Mouse (Mus musculus) liver, embryonic 14.5 days (tissue): Measurements from ENCODE around the gene Plcb2. TPM values are rescaled to one million over a fixed set of nuclear protein-coding genes. Genes with fewer than 3 reads are reported as not detected.

Experiments
- ATAC-seq: fragments of 200-750 bp; cut with Nextera tagmentation; 2 replicates; pipeline ENCODE4 v1.8.0; 2017; ENCODE audit warnings: moderate number of reproducible peaks, mild to moderate bottlenecking, moderate library complexity; ENCODE audit not compliant: insufficient read depth
- DNase-seq, 3 experiments: peaks; one replicate each; pipeline ENCODE4 v3.0.0-alpha.2; 2012 to 2013; ENCODE audit warnings: low read depth in 3 of 3, low spot score in 3 of 3
- H3K27ac ChIP-seq: fragments of 300-500 bp; sonication (generic); 2 replicates; pipeline ENCODE4 v1.5.1; 2014; ENCODE audit warnings: moderate library complexity, mild to moderate bottlenecking, control low read depth, inconsistent platforms
- H3K27me3 ChIP-seq: fragments of 300-500 bp; sonication (generic); 2 replicates; pipeline ENCODE4 v1.6.1; 2014; ENCODE audit warnings: mild to moderate bottlenecking, low read length, moderate library complexity; ENCODE audit not compliant: control insufficient read depth, insufficient read depth
- H3K36me3 ChIP-seq: fragments of 300-500 bp; sonication (generic); replicated peaks from 2 replicates; pipeline ENCODE4 v1.6.1; 2014; ENCODE audit warnings: low read depth; ENCODE audit not compliant: control insufficient read depth, insufficient read depth
- H3K4me1 ChIP-seq, 2 experiments: fragments of 200-500 bp in 1 of 2; fragments of 300-500 bp in 1 of 2; sonication (generic) in 1 of 2; replicated peaks; 2 replicates each; pipeline ENCODE4 v1.6.1; 2012 to 2014; ENCODE audit warnings: antibody characterized with exemption in 1 of 2, inconsistent platforms in 1 of 2, low read length in 1 of 2; ENCODE audit not compliant: control insufficient read depth in 2 of 2, insufficient read depth in 2 of 2
- H3K4me2 ChIP-seq: fragments of 300-500 bp; sonication (generic); 2 replicates; pipeline ENCODE4 v1.6.1; 2014; ENCODE audit warnings: low read depth, mild to moderate bottlenecking, control low read depth, moderate library complexity
- H3K4me3 ChIP-seq, 2 experiments: fragments of 200-500 bp in 1 of 2; fragments of 300-500 bp in 1 of 2; sonication (generic) in 1 of 2; 2 replicates each; pipeline ENCODE4 v1.5.1; 2012 to 2014; ENCODE audit warnings: low read depth in 2 of 2, low read length in 2 of 2, mild to moderate bottlenecking in 2 of 2, control low read depth in 1 of 2, inconsistent platforms in 1 of 2, moderate library complexity in 1 of 2; ENCODE audit not compliant: insufficient read depth in 1 of 2
- H3K9ac ChIP-seq: fragments of 300-500 bp; sonication (generic); replicated peaks from 2 replicates; pipeline ENCODE4 v1.6.1; 2014; ENCODE audit warnings: mild to moderate bottlenecking, control low read depth, moderate library complexity
- H3K9me3 ChIP-seq: fragments of 300-500 bp; sonication (generic); 2 replicates; pipeline ENCODE4 v1.6.1; 2016; ENCODE audit warnings: low read length, mixed read lengths; ENCODE audit not compliant: control insufficient read depth
- CTCF ChIP-seq: IDR thresholded peaks from 2 replicates; pipeline ENCODE4 v1.5.1; 2016; ENCODE audit warnings: antibody characterized with exemption, low read depth, control low read depth
- EP300 ChIP-seq: IDR thresholded peaks from 2 replicates; pipeline ENCODE4 v1.6.1; 2016; ENCODE audit warnings: antibody characterized with exemption, low read depth
- WGBS: fragments of 180-500 bp; shearing (Covaris S2); extraction: QIAGEN DNeasy Blood & Tissue Kit; methylation state at CpG from one replicate; pipeline ENCODE4 v1.1.7; 2014; ENCODE audit not compliant: insufficient replicate concordance; 5-methylcytosine and 5-hydroxymethylcytosine counted together
- polyA plus RNA-seq, 2 experiments: library from polyadenylated mRNA; depleted of rRNA in 1 of 2; stranded (reverse) in 1 of 2; unstranded in 1 of 2; fragments of >200 nt; fragmentation: Nextera tagmentation in 1 of 2; extraction: Ambion mirVana in 1 of 2; gene quantifications; 2 replicates each; pipeline versions ENCODE4 v1.2.1 to v1.2.3; 2012 to 2014

Gene Plcb2
- polyA plus RNA-seq, 2 experiments, result 1.5 to 3.1 TPM

DNA sequence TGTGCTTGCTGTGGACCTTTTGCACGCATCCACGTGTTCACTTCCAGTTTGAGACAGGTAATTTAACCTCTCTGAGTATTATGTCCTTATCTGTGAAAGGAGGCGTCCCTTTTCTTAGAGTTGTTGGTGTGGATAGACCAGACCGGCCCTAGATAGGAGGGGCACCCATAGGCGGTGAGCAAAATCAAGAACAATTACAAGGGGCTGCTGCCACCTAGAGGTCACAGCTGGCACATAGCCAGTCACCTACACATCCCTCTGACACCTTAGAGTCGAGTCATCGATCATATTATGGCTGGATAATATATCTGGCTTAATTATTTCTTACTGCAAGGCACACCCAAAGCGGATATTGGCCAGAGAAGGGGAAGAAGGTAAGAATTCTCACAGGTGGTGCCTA, 31.6 kb upstream of the Plcb2 start:
- Histone ChIP-seq H3K4me3 (no peak overlapping the region), H3K4me1 (peaks cover 15 to 20% of the 10 kb centered on the region in 2 experiments), H3K27ac (no peak overlapping the region), H3K9me3 (no peaks in the 10 kb centered on the region), H3K4me2 (0 out of 2 replicates have a peak overlapping the region, but pooled peaks have one; percentile 24), H3K27me3 (no peaks in the 10 kb centered on the region), H3K36me3 (no peaks in the 10 kb centered on the region), H3K9ac (no peak overlapping the region)
- no peak for TF ChIP-seq EP300
- TF ChIP-seq CTCF, result peak; percentile 93
- 4% methylated on average over 8 of the region's 8 CpGs for WGBS
- ATAC-seq (peak; percentile 56), DNase-seq (peak; percentile 50 to 64 (median 58))

GRCm38 (mm10) chr2:118756103-118756502, 27.9 kb upstream of the Plcb2 start:
- H3K9me3 ChIP-seq, result no peaks in the 10 kb centered on the region
- H3K4me1 ChIP-seq, result peaks cover 16 to 18% of the 10 kb centered on the region in 2 experiments
- H3K27me3 ChIP-seq, result no peaks in the 10 kb centered on the region
- no peak overlapping the region for H3K4me3 ChIP-seq
- TF ChIP-seq CTCF (no peak), EP300 (no peak)
- ATAC-seq, result no peak
- no peak overlapping the region for H3K4me2 ChIP-seq
- no peaks in the 10 kb centered on the region for H3K36me3 ChIP-seq
- 34% methylated on average over 4 of the region's 4 CpGs for WGBS
- no peak overlapping the region for H3K27ac ChIP-seq
- no peak for DNase-seq
- no peak overlapping the region for H3K9ac ChIP-seq

DNA sequence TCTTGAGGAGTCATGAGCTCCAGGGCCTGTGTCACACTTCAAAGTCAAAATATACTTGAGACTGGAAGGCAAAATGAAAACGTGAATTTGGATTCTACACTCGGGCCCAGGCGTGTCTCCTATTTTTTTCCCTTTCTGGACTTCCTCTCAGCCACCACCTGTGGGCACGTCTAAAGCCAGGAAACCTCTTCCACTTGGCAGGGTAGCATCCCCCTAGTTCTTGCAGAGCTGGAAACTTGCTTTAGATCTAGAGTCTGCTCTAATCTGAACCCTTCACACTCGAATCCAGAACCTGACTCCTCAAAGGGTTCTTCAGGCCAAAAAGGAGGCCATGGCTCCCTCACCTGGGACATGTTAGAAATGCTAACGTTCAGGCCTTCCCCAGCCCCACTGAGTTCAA, 27.2 kb upstream of the Plcb2 start:
- no peak overlapping the region for H3K4me2 ChIP-seq
- no peak overlapping the region for H3K9ac ChIP-seq
- H3K36me3 ChIP-seq, result no peaks in the 10 kb centered on the region
- no peaks in the 10 kb centered on the region for H3K9me3 ChIP-seq
- no peak for TF ChIP-seq CTCF
- no peak for TF ChIP-seq EP300
- no peak overlapping the region for H3K27ac ChIP-seq
- H3K4me1 ChIP-seq, result peaks cover 16 to 18% of the 10 kb centered on the region in 2 experiments
- H3K4me3 ChIP-seq, result no peak overlapping the region
- ATAC-seq, result no peak
- DNase-seq, result no peak
- WGBS, result 62% methylated on average over 6 of the region's 6 CpGs
- H3K27me3 ChIP-seq, result no peaks in the 10 kb centered on the region

- no peaks in the 10 kb centered on the region for H3K27me3 ChIP-seq
Observed at GRCm38 (mm10) chr2:118754143-118754542, 25.9 kb upstream of the Plcb2 start.

GRCm38 (mm10) chr2:118752792-118753108, 24.5 kb upstream of the Plcb2 start:
- Histone ChIP-seq H3K9me3 (no peaks in the 10 kb centered on the region), H3K4me1 (peaks cover 16 to 23% of the 10 kb centered on the region in 2 experiments), H3K27ac (peak overlapping the region; percentile 60), H3K36me3 (no peaks in the 10 kb centered on the region), H3K9ac (no peak overlapping the region; the same call in 1 of the 2 replicates), H3K4me3 (no peak overlapping the region), H3K27me3 (no peaks in the 10 kb centered on the region), H3K4me2 (peak overlapping the region; percentile 31)
- DNase-seq, result peak in 1 of 3 experiments; percentile 42
- peak; percentile 87 for ATAC-seq
- WGBS, result 27% methylated on average over 4 of the region's 4 CpGs
- no peak for TF ChIP-seq CTCF
- 0 out of 2 replicates have a peak, but pooled peaks have one; percentile 20 for TF ChIP-seq EP300

More at GRCm38 (mm10) chr2:118754143-118754542, 25.9 kb upstream of the Plcb2 start:
- Histone ChIP-seq H3K9ac (no peak overlapping the region), H3K27ac (no peak overlapping the region), H3K4me1 (peaks cover 16 to 18% of the 10 kb centered on the region in 2 experiments), H3K4me2 (no peak overlapping the region), H3K36me3 (no peaks in the 10 kb centered on the region), H3K9me3 (no peaks in the 10 kb centered on the region), H3K4me3 (no peak overlapping the region)
- WGBS, result 74% methylated on average over 5 of the region's 5 CpGs
- DNase-seq (no peak), ATAC-seq (no peak)
- TF ChIP-seq EP300 (no peak), CTCF (no peak)
